Mouse (Mus musculus): ENCODE measurements at regions not wholly inside any gene's neighbourhood (a gene's known extent, or its start where the extent isn't known, plus 50 kb on each side); places are given as distances from the start of the nearest gene placed in this dataset.
A peak's percentile ranks its signal among the peaks of the same experiment; 100 is the strongest.

DNA sequence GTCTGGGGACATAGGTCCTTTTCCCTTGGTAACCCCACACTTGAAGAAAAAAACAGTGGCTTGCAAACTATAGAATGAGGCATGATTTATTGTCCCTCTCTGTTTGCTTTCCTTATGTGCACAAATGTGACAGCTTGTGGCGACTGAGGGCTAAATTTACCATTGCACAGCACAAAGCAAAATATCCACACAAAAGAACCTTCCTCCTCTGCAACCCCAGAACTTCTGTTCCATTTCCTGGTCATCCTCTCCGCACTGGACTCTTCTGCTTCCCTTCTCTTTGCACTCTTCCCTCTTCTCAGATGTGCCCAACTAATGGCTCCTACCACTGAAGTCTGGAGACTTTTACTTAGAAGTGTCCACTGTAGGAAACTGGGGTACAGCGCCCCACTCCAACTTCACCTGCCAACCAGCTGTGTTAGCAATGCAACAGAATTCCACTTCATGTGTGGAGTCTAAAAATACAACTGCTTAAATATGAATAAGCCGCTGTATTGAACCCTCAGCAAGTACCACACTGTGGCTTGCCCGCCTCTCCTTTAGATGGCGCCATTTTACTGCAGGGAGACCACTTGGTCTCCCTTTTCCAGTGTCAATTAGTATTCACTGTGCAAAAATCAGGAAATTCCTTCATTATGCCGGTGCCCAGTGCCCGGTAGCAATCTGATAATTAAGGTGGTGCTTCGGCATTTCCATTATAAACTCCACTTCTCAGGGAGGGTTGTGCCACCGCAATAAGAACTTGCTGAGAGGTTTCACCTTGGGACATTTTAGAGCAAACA, 199.6 kb downstream of the Foxa2 start:
- Histone ChIP-seq H3K9ac (ENCODE audit: low read length) (no peak overlapping the region), H3K4me3 (ENCODE audit: low read depth, low read length) (no peak overlapping the region), H3K9me3 (replicated peaks; ENCODE audit: control insufficient read depth, low read length) (no peaks in the 10 kb centered on the region), H3K36me3 (ENCODE audit: control insufficient read depth, insufficient read depth, low read length) (no peaks in the 10 kb centered on the region), H3K4me2 (ENCODE audit: low read length) (no peak overlapping the region), H3K4me1 (ENCODE audit: control insufficient read depth, insufficient read depth, low read length) (no peaks in the 10 kb centered on the region), H3K27ac (ENCODE audit: low read depth, low read length) (no peak overlapping the region), H3K27me3 (replicated peaks; ENCODE audit: control insufficient read depth, insufficient read depth, low read length) (no peaks in the 10 kb centered on the region)
- DNase-seq (ENCODE audit: low spot score): peak; percentile 70
- WGBS: 22% methylated on average over 10 of the region's 10 CpGs
- ATAC-seq: no peak

DNA sequence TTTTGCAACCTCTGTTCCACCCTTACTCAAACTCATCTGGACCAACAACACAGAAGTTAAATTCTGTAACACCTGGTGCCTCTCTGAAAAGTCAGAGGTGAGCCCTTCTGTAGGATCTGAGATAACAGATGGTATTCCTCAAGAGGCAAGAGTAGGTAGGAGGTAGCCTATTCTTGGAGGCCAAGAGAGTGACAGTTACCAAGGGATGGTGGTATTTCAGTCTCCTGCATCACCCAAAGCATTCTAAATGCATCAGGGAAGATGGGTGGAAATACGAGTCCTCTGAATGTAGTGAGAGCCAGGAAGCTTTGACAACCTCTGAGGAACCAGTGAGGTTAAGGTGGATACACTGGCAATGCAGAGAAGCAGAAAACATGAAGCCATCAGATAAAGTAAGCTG, 201.5 kb downstream of the Foxa2 start:
- WGBS: 63% methylated on average over 1 of the region's 1 CpGs
- Histone ChIP-seq H3K4me2 (ENCODE audit: low read length) (no peak overlapping the region), H3K36me3 (ENCODE audit: control insufficient read depth, insufficient read depth, low read length) (no peaks in the 10 kb centered on the region), H3K9ac (ENCODE audit: low read length) (no peak overlapping the region), H3K27me3 (replicated peaks; ENCODE audit: control insufficient read depth, insufficient read depth, low read length) (no peaks in the 10 kb centered on the region), H3K27ac (ENCODE audit: low read depth, low read length) (no peak overlapping the region), H3K4me1 (ENCODE audit: control insufficient read depth, insufficient read depth, low read length) (no peaks in the 10 kb centered on the region), H3K4me3 (ENCODE audit: low read depth, low read length) (no peak overlapping the region), H3K9me3 (replicated peaks; ENCODE audit: control insufficient read depth, low read length) (no peaks in the 10 kb centered on the region)
- ATAC-seq (no peak), DNase-seq (ENCODE audit: low spot score) (no peak)

DNA sequence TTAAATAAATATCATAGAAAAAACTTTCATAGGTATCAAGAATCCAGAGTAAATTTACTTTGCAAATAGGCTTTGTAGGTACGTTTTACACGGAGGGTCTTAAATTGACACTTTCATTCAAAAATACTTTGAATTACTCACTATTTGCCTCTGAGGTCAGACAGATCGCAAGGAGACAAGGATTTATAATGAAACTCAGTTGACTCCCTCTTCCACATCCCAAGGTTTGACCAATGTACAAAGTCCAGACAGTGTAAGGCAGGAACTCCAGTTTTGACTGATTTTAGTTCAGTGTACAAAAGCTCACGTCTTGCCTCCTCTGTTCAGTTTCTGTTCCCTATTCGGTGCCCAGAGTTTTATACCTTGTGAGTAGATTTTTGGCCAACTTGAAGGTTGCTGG, 205.8 kb downstream of the Foxa2 start:
- H3K4me1 ChIP-seq (ENCODE audit: control insufficient read depth, insufficient read depth, low read length): no peaks in the 10 kb centered on the region
- ATAC-seq (no peak), DNase-seq (ENCODE audit: low spot score) (no peak)
- no peaks in the 10 kb centered on the region for H3K36me3 ChIP-seq (ENCODE audit: control insufficient read depth, insufficient read depth, low read length)
- H3K4me2 ChIP-seq (ENCODE audit: low read length): no peak overlapping the region
- no peaks in the 10 kb centered on the region for H3K27me3 ChIP-seq (replicated peaks; ENCODE audit: control insufficient read depth, insufficient read depth, low read length)
- WGBS: 90% methylated on average over 5 of the region's 5 CpGs
- H3K9ac ChIP-seq (ENCODE audit: low read length): no peak overlapping the region
- H3K4me3 ChIP-seq (ENCODE audit: low read depth, low read length): no peak overlapping the region
- no peaks in the 10 kb centered on the region for H3K9me3 ChIP-seq (replicated peaks; ENCODE audit: control insufficient read depth, low read length)
- H3K27ac ChIP-seq (ENCODE audit: low read depth, low read length): no peak overlapping the region

DNA sequence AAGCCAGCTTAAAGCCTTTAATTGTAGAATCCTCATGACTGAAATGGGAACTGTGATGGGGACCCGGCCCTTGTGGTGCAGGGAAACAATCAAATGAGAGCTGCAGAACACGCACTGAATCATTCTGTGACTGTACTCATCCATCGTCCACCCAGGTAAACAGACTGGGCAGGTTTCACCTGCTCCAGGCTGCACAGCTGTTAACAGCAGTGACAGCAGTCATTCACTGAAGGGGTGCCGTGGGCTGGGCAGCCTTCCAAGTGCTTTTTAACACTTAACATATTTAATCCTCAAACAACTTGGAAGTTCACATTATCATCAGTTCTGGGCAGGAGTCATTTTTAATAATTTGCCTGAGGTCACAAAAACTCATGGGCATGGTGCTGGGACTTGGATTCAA, 208.2 kb downstream of the Foxa2 start:
- H3K4me2 ChIP-seq (ENCODE audit: low read length): no peak overlapping the region
- WGBS: 79% methylated on average over 4 of the region's 4 CpGs
- DNase-seq (ENCODE audit: low spot score) (no peak), ATAC-seq (no peak)
- no peak overlapping the region for H3K9ac ChIP-seq (ENCODE audit: low read length)
- H3K27ac ChIP-seq (ENCODE audit: low read depth, low read length): no peak overlapping the region
- no peak overlapping the region for H3K4me3 ChIP-seq (ENCODE audit: low read depth, low read length)
- no peaks in the 10 kb centered on the region for H3K36me3 ChIP-seq (ENCODE audit: control insufficient read depth, insufficient read depth, low read length)
- no peaks in the 10 kb centered on the region for H3K4me1 ChIP-seq (ENCODE audit: control insufficient read depth, insufficient read depth, low read length)
- H3K27me3 ChIP-seq (replicated peaks; ENCODE audit: control insufficient read depth, insufficient read depth, low read length): no peaks in the 10 kb centered on the region
- no peaks in the 10 kb centered on the region for H3K9me3 ChIP-seq (replicated peaks; ENCODE audit: control insufficient read depth, low read length)

DNA sequence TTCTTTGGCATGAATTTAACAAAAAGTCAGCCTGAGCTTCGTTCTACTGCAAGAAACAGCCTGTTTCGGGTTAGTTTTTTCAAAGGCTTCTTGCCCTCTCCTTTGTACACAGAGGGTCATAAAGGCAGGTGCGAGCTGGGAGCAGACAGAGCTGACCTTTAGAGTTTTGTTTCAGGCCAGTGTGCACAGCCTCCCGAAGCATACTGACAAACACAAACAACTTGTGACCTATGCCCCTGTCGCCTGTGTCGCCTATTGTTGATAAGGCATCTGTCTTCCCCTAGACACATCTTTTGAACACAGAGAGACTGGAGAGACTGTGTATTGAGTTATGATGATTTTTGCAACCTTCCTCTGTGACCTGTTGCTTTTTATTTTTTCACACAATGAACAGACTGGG, 216.2 kb downstream of the Foxa2 start:
- no peaks in the 10 kb centered on the region for H3K27me3 ChIP-seq (replicated peaks; ENCODE audit: control insufficient read depth, insufficient read depth, low read length)

DNA sequence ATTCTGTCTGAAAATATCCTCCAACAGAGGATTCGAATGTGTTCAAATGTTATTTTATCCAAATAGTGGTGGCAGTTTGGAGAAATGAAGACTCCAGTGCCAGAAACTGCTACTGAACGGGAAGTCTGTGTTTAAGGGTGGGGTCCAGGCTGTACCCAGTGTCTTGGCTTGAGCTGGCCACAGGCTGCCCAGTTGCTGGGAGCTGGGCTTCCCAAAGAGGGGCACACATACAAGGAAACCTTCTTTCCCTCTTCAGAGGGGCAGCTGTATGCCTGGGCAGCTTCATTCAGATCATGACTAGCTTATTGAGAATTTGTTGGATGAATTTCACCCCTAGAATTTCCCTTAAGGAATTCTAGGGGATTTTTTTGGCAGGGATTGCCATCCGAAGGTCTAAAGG, 229.8 kb downstream of the Foxa2 start:
- Histone ChIP-seq H3K4me3 (ENCODE audit: low read depth, low read length) (no peak overlapping the region), H3K9me3 (replicated peaks; ENCODE audit: control insufficient read depth, low read length) (no peaks in the 10 kb centered on the region), H3K9ac (ENCODE audit: low read length) (no peak overlapping the region), H3K4me2 (ENCODE audit: low read length) (no peak overlapping the region), H3K27ac (ENCODE audit: low read depth, low read length) (no peak overlapping the region), H3K27me3 (replicated peaks; ENCODE audit: control insufficient read depth, insufficient read depth, low read length) (no peaks in the 10 kb centered on the region), H3K4me1 (ENCODE audit: control insufficient read depth, insufficient read depth, low read length) (no peaks in the 10 kb centered on the region), H3K36me3 (ENCODE audit: control insufficient read depth, insufficient read depth, low read length) (no peaks in the 10 kb centered on the region)
- no peak for ATAC-seq
- 84% methylated on average over 3 of the region's 3 CpGs for WGBS
- DNase-seq (ENCODE audit: low spot score): no peak

More for the DNA sequence above, 216.2 kb downstream of the Foxa2 start:
- H3K9ac ChIP-seq (ENCODE audit: low read length): no peak overlapping the region
- no peaks in the 10 kb centered on the region for H3K36me3 ChIP-seq (ENCODE audit: control insufficient read depth, insufficient read depth, low read length)
- DNase-seq (ENCODE audit: low spot score): no peak
- no peak overlapping the region for H3K27ac ChIP-seq (ENCODE audit: low read depth, low read length)
- WGBS: 47% methylated on average over 6 of the region's 6 CpGs
- no peak overlapping the region for H3K4me3 ChIP-seq (ENCODE audit: low read depth, low read length)
- no peak overlapping the region for H3K4me2 ChIP-seq (ENCODE audit: low read length)
- no peaks in the 10 kb centered on the region for H3K4me1 ChIP-seq (ENCODE audit: control insufficient read depth, insufficient read depth, low read length)
- no peak for ATAC-seq
- no peaks in the 10 kb centered on the region for H3K9me3 ChIP-seq (replicated peaks; ENCODE audit: control insufficient read depth, low read length)

DNA sequence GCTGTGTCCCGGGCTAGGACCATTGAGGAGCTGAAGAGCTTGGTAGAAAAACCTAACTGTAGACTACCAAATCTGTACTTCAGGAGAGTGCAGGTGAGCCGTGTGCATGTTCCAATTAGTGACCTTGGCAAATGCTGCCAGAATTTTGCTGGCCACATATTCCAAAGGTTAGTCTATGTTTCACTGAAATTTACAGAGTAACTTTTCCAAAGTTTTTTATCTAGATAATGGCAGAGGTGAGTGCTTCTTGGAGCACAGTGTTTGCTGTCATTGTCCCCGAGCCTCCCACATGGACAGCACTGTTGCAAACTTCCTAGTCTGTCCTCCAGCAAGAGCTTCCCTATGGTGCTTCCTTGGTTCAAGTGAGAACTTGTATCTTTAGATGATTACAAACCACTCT, 232.5 kb downstream of the Foxa2 start:
- Histone ChIP-seq H3K9ac (ENCODE audit: low read length) (no peak overlapping the region), H3K4me3 (ENCODE audit: low read depth, low read length) (no peak overlapping the region), H3K27me3 (replicated peaks; ENCODE audit: control insufficient read depth, insufficient read depth, low read length) (no peaks in the 10 kb centered on the region), H3K4me1 (ENCODE audit: control insufficient read depth, insufficient read depth, low read length) (no peaks in the 10 kb centered on the region), H3K9me3 (replicated peaks; ENCODE audit: control insufficient read depth, low read length) (no peaks in the 10 kb centered on the region), H3K4me2 (ENCODE audit: low read length) (no peak overlapping the region), H3K27ac (ENCODE audit: low read depth, low read length) (no peak overlapping the region), H3K36me3 (ENCODE audit: control insufficient read depth, insufficient read depth, low read length) (no peaks in the 10 kb centered on the region)
- no peak for ATAC-seq
- WGBS: 81% methylated on average over 3 of the region's 3 CpGs
- DNase-seq (ENCODE audit: low spot score): no peak

DNA sequence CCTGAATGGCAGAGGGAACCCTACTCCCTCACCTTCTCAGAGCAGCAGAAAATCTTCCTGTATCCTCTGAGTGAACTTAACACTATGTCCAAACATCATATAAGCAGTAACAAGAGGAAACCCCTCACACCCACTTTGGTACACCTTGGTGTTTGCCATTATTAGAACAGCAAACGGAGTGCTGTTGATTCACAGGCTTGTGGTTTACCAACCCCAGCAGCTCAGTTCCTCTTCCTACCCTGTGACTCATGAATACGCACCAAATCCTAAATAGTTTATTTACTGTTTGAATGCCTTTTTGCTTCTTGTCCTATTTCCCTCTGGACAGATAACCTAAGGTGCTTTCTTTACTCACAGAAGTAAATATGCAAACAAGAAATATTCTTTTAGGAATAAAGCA, 233.3 kb downstream of the Foxa2 start:
- Histone ChIP-seq H3K4me2 (ENCODE audit: low read length) (no peak overlapping the region), H3K36me3 (ENCODE audit: control insufficient read depth, insufficient read depth, low read length) (no peaks in the 10 kb centered on the region), H3K27me3 (replicated peaks; ENCODE audit: control insufficient read depth, insufficient read depth, low read length) (no peaks in the 10 kb centered on the region), H3K9me3 (replicated peaks; ENCODE audit: control insufficient read depth, low read length) (no peaks in the 10 kb centered on the region), H3K4me1 (ENCODE audit: control insufficient read depth, insufficient read depth, low read length) (no peaks in the 10 kb centered on the region), H3K9ac (ENCODE audit: low read length) (no peak overlapping the region), H3K4me3 (ENCODE audit: low read depth, low read length) (no peak overlapping the region), H3K27ac (ENCODE audit: low read depth, low read length) (no peak overlapping the region)
- DNase-seq (ENCODE audit: low spot score) (no peak), ATAC-seq (no peak)
- 86% methylated on average over 2 of the region's 2 CpGs for WGBS

DNA sequence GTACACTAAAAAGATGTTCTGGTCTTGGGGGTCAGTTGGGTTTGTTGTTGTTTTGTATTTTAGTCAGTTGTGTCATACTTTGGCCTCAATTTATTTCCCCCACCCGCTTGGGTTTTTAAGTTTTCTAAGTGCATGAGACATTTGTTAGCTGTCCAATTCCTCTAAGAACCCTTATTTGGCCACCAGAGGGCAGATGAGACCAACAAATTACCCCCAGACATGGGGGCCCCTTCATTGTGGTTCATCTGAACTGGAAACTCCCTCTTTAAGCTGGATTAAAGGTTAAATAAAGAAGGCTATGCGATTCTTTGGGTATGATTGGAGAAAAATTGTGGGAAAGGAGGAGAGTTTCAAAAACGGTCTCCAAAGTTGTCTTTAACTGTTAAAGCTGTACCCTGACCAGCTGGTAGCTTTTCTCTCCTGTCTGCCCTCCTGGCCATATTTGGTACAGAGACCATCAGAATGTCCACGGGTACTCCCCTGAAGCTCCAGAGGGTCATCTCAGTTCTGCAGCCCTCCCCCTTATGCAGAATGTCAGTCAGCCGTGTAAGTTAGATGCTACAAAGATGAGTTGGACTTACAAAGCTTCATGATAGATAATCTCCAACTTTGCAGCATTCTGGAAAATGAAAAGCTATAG, 238.6 kb downstream of the Foxa2 start:
- no peak overlapping the region for H3K4me3 ChIP-seq (ENCODE audit: low read depth, low read length)
- H3K4me2 ChIP-seq (ENCODE audit: low read length): no peak overlapping the region
- H3K9ac ChIP-seq (ENCODE audit: low read length): no peak overlapping the region
- no peaks in the 10 kb centered on the region for H3K4me1 ChIP-seq (ENCODE audit: control insufficient read depth, insufficient read depth, low read length)
- H3K27me3 ChIP-seq (replicated peaks; ENCODE audit: control insufficient read depth, insufficient read depth, low read length): no peaks in the 10 kb centered on the region
- H3K27ac ChIP-seq (ENCODE audit: low read depth, low read length): no peak overlapping the region
- H3K9me3 ChIP-seq (replicated peaks; ENCODE audit: control insufficient read depth, low read length): no peaks in the 10 kb centered on the region
- ATAC-seq (peak; percentile 52; the same call in 1 of the 2 replicates), DNase-seq (ENCODE audit: low spot score) (peak; percentile 71)
- no peaks in the 10 kb centered on the region for H3K36me3 ChIP-seq (ENCODE audit: control insufficient read depth, insufficient read depth, low read length)
- WGBS: 41% methylated on average over 5 of the region's 5 CpGs

Measured in forebrain, embryonic 14.5 days (tissue).